Mouse (Mus musculus) spleen, adult 18-20 months (tissue): ENCODE data around the gene Snx32.

ENCODE experiments used
- DNase-seq, 2 experiments: peaks; one replicate each; pipeline ENCODE4 v3.0.0; 2022; ENCODE audit warnings: mixed read lengths in 2 of 2

The Snx32 gene

DNA sequence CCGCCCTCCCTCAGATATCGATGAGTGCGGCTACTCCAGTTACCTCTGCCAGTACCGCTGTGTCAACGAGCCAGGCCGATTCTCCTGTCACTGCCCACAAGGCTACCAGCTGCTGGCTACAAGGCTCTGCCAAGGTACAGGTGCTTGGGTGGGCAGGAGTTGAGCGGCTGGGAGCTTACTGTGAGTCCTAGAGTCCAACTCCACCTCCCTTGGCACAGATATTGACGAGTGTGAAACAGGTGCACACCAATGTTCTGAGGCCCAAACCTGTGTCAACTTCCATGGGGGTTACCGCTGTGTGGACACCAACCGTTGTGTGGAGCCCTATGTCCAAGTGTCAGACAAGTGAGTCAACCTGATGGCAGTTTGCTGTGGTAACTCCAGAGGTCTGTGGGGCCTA lies 30.3 kb downstream of the Snx32 start:
- DNase-seq, result no peak

GRCm38 (mm10) chr19:5477668-5478300 lies 32.6 kb downstream of the Snx32 start:
- no peak for DNase-seq

DNA sequence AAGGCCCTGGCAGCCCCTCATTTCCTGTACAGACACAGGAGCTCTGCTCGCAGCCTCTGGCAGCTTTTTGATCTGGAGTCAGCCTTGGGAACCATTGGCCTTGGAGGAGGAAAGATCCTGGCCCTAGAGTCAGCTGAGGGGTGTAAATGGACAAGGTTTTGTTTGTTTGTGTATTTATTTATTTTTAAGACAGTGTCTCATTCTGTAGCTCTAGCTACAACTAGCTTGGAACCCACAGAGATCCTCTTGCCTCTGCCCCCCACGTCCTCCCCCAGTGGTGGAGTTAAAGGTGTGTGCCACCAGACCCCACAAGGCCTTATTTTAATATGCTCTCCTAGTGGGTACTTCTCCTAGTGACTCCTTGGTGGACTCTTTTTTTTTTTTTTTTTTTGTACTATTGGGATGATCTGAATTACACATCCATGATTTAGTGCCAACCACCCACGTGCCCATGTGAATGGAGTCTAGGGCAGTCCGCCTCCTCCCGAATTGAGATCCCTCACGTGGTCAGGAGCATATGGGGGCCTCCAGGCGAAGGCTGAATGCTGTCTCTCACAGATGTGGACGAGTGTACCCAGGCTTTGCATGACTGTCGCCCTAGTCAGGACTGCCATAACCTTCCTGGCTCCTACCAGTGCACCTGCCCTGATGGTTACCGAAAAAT lies 33.2 kb downstream of the Snx32 start:
- no peak for DNase-seq

DNA sequence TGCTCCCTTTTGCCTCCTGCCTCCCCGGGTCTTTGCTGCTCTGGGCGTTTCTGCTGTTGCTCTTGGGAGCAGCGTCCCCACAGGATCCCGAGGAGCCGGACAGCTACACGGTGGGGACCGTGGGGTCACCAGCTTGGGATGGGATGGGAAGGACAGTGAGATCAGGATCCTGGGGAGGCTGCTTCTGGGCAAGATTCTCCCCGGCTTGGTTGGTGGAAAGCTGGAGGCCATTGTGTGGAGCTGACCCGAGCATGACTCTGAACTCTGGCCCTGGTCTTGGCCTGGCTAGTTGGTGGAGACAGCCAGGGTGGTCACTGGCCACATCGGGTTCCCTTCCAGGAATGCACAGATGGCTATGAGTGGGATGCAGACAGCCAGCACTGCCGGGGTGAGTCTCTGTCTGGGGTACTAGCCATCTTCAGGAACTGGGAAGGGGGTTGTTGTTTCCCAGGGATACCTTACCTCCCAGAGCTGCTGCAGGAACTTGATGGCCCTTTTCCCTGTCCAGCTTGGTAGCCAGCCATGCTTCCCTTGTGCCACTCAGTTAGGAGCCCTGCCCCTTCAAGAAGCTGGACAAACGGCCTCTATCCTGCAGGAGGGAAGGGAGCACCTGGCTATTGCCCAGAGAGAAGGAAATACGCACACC lies 35.1 kb downstream of the Snx32 start:
- no peak for DNase-seq

- DNase-seq, result no peak
Measured at GRCm38 (mm10) chr19:5474281-5475068, 35.9 kb downstream of the Snx32 start.

DNA sequence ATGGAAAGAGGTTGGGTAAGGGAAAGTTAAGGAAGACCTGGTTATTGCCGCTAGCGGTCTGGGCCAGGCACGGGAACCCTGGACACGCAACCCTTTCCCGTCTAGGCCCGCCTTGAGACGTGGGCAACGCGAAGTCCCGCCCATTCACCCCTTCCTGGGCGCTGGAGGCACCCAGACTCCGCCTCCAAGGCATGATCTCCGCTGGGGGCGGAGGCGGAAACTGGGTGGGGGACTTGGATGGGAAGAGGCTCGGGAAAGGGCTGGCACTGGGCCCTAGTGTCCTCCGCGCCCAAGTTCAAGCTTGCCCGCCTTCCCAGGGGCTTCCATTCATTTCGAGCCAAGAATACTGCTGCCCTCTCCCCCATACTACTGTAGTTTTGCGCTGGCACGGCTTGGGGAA lies 36.6 kb downstream of the Snx32 start, which contains the start of gene Efemp2:
Gene Efemp2 (plus strand): TSS at position 235 of the 400 bp plus-strand sequence.
- peak; percentile 42 to 43 for DNase-seq

DNA sequence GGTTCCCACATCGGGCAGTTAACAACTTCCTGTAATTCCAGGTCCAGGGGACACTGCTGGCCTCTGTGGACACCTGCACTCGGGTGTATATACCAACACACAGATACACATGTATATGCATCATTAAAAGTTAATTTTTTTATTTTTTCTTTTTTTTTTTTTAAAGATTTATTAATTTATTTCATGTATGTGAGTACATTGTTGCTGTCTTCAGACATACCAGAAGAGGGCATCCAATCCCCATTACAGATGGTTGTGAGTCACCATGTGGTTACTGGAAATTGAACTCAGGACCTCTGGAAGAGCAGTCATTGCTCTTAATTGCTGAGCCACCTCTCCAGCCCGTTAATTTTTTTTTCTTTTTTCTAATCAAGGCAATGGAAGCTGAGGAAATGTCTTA lies 37.5 kb downstream of the Snx32 start:
- DNase-seq, result no peak

GRCm38 (mm10) chr19:5471846-5472245 lies 38.5 kb downstream of the Snx32 start:
- DNase-seq, result no peak

- DNase-seq, result no peak
Measured at GRCm38 (mm10) chr19:5468374-5468773, 42.0 kb downstream of the Snx32 start, which contains the start of gene Ctsw. TSS of gene Ctsw (minus strand) at chr19:5468507.

GRCm38 (mm10) chr19:5466916-5467500 lies 43.3 kb downstream of the Snx32 start:
- no peak for DNase-seq

DNA sequence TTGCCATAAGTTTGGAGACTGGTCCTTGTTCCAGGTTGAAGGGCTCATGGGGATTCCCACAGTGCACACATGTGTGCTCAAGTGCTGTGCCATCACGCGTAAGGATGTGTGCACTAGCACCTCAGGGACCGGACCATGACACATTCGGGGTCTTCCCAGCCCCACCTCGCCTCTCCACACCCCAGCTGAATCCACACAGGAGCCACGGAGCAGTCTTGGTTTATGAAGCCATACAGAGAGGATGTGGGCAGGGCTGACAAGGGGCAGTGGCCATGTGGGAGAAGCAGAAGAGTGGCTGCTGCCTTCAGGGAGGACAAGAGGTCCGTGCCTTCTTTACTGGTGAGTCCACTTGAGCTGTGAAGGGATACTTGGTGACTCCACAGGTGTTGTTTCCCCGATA lies 45.3 kb downstream of the Snx32 start:
- DNase-seq, result peak in 1 of 2 experiments; percentile 3

DNA sequence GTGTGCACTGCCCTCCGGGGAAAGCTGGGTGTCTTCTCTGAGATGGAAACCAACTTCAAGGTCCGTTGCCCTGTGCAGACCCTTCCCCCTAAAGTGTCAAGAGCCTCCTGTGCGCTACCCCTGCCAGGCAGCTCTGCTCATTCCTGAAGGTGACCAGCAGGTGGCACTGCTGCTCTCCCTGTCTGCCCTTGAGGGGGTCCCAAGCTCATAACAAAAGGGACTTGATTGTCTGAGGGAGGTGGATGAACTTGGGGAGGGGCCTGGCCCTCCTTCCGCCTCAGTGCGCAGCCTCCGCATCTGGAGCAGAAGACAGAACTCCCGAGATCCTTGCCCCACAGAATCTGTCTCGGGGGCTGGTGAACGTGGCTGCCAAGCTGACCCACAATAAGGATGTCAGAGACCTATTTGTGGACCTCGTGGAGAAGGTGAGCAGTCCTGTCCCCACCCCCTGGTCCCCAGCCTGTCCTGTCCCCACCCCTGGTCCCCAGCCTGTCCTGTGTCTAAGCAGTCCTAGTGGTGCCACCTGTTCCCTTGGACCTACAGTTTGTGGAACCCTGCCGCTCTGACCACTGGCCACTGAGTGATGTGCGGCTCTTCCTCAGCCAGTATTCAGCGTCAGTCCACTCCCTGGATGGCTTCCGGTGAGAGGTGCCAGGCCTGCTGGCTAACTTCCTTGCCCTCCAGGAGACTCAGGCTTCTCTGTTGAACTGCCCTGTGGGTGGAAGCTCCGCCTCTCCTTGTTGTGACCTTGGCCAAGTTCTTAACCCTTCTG lies 46.4 kb downstream of the Snx32 start:
- peak; percentile 23 to 58 for DNase-seq

- DNase-seq, result peak in 1 of 2 experiments; percentile 7
Measured at GRCm38 (mm10) chr19:5463212-5463611, 47.1 kb downstream of the Snx32 start.

DNA sequence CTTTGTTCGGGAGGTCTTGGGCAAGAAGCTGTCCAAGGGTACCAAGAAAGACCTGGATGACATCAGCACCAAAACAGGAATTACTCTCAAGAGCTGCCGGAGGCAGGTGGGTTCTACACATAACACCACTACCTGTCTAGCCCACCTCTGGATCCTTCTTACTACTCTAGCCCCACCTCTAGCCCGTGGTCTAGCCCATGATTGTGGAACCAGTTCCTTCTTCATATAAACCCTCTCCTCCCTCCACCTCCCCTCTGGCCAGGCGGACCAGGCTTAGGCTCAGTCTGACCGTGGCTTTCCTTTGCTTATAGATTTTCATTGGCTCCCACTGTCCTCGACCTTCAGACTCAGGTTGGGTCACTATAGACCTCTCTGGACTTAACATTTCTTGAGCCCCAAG lies 48.9 kb downstream of the Snx32 start:
- no peak for DNase-seq

GRCm38 (mm10) chr19:5460465-5460911 lies 49.9 kb downstream of the Snx32 start, which contains the start of gene Fibp:
TSS of gene Fibp (plus strand) at chr19:5460615.
- peak; percentile 68 to 83 for DNase-seq

DNA sequence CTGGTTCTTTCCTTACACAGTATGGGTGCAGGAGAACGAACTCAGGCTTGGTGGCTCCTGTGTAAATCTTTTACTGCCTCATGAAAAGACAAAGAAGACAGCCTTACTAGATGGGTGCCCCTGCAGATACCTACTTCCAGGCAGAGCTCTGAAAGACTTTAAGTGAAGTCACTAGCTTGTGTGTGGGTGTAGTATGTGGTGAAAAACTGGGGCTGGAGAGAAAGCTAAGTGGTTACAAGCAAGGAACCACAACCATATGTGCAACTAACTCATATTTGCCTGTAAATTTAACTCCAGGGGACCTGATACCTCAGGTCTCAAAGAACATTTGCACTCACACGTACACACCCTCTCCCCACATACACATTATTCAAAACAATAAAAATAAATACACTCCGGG lies 50.4 kb downstream of the Snx32 start:
- DNase-seq, result no peak

GRCm38 (mm10) chr19:5459019-5459418 lies 51.3 kb downstream of the Snx32 start:
- DNase-seq, result no peak

DNA sequence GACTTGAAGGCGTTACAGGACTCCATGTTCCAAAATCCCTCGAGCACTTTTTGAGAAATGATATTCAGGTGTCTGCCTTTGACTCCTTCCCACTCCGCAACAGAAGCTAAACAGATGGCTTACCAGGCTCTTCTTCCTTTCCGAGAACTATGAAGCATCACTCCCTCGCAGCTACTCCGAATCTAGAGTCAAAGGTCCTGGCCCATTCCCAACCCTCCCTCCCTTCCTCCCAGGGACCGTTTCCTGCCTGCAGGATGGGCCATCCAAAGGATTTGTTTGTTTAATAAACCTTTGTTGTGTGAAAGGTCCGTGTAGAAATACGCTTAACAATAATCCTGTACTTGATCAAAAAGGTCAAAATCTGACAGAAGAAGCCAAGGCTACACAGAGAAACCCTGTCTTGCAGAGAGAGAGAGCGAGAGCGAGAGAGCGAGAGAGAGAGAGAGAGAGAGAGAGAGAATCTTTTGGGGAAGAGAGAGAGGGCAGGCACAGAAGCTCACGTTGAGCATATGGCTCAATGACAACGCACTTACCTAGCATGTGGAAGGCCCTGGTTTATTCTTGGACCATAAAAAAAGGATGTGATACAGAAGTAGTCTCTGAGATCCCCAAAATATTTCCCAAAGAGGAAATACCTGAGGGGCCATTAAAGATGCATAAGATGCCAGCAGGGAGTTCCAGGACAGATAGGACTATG lies 52.4 kb downstream of the Snx32 start, which contains the start of gene Ccdc85b:
Gene Ccdc85b (minus strand): TSS at position 149 of the 697 bp plus-strand sequence.
- no peak for DNase-seq

DNA sequence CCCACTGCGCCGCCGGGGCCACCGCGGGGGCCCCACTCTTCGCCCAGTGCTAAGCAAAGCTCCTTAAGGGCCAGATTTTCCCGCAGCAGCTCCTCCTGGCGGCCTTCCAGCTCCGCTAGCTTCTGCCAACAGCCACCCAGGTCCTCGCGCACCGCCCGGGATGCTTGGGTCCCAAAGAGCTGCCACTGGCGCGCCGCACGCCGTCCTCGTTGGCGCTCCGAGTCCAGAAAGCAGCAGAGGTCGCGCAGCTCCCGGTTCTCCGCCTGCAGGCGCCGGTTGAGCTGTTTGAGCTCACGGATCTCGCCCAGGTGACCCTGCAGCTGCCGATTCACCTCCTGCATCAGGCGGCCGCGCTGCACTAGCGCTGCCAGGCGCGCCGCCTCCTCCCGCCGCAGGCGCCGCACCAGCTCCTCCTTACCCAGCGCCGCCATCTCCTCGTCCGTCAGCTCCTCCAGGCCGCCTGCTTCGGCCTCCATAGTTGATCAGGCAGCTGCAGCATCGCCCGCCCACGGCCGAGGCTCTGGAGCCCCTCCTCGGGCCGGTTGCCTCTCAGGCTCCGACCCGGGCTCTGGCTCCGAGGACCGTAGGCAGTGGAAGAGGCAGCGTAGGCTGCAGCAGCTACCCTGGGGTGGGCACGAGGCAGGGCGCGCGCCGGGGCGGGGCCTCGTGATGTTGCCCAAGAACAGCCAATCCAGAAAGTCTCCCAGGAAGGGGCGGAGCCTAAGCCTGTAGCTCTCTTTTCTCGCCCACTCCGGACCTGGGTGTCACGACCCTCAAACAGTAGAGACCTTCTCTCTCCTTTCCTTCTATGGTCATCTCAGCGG lies 53.2 kb downstream of the Snx32 start:
- DNase-seq, result peak; percentile 87 to 95
